Mouse (Mus musculus): ENCODE results near the gene Kpna3.

Kpna3 gene

DNA sequence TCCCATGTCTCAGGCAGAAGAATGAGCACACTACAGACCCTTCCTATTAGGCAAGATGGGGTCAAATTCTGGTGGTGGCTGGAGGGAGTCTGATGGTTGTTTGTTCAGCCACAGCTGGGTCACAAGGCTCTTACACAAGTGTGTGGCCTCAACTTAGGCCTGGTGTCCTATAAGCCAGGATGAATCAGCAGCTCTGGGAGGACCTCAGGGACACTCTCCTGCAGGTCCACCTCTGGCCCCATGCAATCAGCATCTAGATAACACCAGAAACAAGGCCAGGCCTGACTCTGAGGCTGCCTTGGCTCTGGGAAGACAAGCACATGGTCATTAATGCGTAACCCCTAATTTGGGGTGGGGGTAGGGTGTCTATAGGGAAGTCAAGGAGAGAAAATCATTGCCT is 118.9 kb downstream of the Kpna3 start:
- DNase-seq (ENCODE audit: low spot score), result peak; percentile 34

DNA sequence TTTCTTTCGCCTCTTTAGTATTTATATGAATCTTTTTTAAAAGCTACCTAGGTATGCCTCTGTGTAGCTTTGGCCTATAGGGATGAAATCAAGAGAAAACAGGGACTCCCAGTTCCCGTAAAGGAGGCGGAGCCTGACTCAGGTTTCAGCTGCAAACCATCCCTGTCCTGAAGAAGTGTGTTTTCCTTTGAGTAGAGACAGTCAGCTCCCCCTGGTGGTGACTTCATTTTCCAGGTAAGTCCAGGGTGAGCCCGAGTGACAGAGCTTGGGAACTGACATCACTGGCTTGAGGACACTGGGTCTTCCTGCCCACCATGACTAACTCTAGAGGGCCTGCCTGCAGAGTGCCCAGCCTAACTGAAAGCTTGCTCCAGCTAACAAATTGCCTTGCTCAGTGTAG is 122.8 kb downstream of the Kpna3 start:
- peak; percentile 75 for DNase-seq (ENCODE audit: low spot score)

All from urinary bladder, postnatal 14 days (tissue).